Mouse (Mus musculus): ENCODE measurements at regions not wholly inside any gene's neighbourhood (a gene's known extent, or its start where the extent isn't known, plus 50 kb on each side); places are given as distances from the start of the nearest gene placed in this dataset.

GRCm38 (mm10) chr5:53329591-53329990, 62.7 kb downstream of the Smim20 start:
- DNase-seq, result no peak

GRCm38 (mm10) chr5:53336704-53337103, 69.8 kb downstream of the Smim20 start:
- no peak for DNase-seq

GRCm38 (mm10) chr5:53337816-53338215, 70.9 kb downstream of the Smim20 start:
- DNase-seq, result no peak

- DNase-seq, result no peak
Measured at GRCm38 (mm10) chr5:53345164-53345563, 78.3 kb downstream of the Smim20 start.

GRCm38 (mm10) chr5:53346028-53346427, 79.1 kb downstream of the Smim20 start:
- no peak for DNase-seq

- no peak for DNase-seq
Measured at GRCm38 (mm10) chr5:53346756-53347155, 79.9 kb downstream of the Smim20 start.

GRCm38 (mm10) chr5:53352852-53353251, 86.0 kb downstream of the Smim20 start:
- no peak for DNase-seq

GRCm38 (mm10) chr5:53354296-53354695, 87.4 kb downstream of the Smim20 start:
- DNase-seq, result no peak

GRCm38 (mm10) chr5:53355069-53355468, 88.2 kb downstream of the Smim20 start:
- DNase-seq, result peak; percentile 82

- no peak for DNase-seq
Measured at GRCm38 (mm10) chr5:53357086-53357608, 90.3 kb downstream of the Smim20 start.

GRCm38 (mm10) chr5:53358181-53358580, 91.3 kb downstream of the Smim20 start:
- DNase-seq, result no peak

GRCm38 (mm10) chr5:53359887-53360286, 93.0 kb downstream of the Smim20 start:
- DNase-seq, result peak; percentile 9

GRCm38 (mm10) chr5:53361295-53361694, 94.4 kb downstream of the Smim20 start:
- DNase-seq, result no peak

- no peak for DNase-seq
Measured at GRCm38 (mm10) chr5:53363898-53364297, 97.0 kb downstream of the Smim20 start.

GRCm38 (mm10) chr5:53366882-53367561, 98.9 kb upstream of the Rbpj start:
- DNase-seq, result no peak

- no peak for DNase-seq
Measured at GRCm38 (mm10) chr5:53370272-53370671, 95.7 kb upstream of the Rbpj start.

GRCm38 (mm10) chr5:53371638-53372037, 94.3 kb upstream of the Rbpj start:
- no peak for DNase-seq

- DNase-seq, result no peak
Measured at GRCm38 (mm10) chr5:53373315-53373714, 92.6 kb upstream of the Rbpj start.

- no peak for DNase-seq
Measured at GRCm38 (mm10) chr5:53376856-53377255, 89.1 kb upstream of the Rbpj start.

GRCm38 (mm10) chr5:53377698-53378097, 88.3 kb upstream of the Rbpj start:
- DNase-seq, result no peak

- DNase-seq, result no peak
Measured at GRCm38 (mm10) chr5:53378106-53378505, 87.8 kb upstream of the Rbpj start.

GRCm38 (mm10) chr5:53378599-53378998, 87.4 kb upstream of the Rbpj start:
- no peak for DNase-seq

- peak; percentile 63 for DNase-seq
Measured at GRCm38 (mm10) chr5:53379612-53380011, 86.3 kb upstream of the Rbpj start.

- DNase-seq, result no peak
Measured at GRCm38 (mm10) chr5:53380203-53380602, 85.7 kb upstream of the Rbpj start.
